Mouse (Mus musculus) midbrain, embryonic 16.5 days (tissue): ENCODE results near the gene Fam214a. TPM values are rescaled to one million over a fixed set of nuclear protein-coding genes. Genes with fewer than 3 reads are reported as not detected.

ENCODE experiments used
- ATAC-seq: fragments of 200-750 bp; cut with Nextera tagmentation; 2 replicates; pipeline ENCODE4 v1.8.0; 2017; ENCODE audit warnings: moderate TSS enrichment
- H3K27ac ChIP-seq: fragments of 300-500 bp; sonication (generic); 2 replicates; pipeline ENCODE4 v1.5.1; 2014; ENCODE audit warnings: mild to moderate bottlenecking, low read length, mixed read lengths
- H3K27me3 ChIP-seq: fragments of 300-500 bp; sonication (generic); 2 replicates; pipeline ENCODE4 v1.6.1; 2014; ENCODE audit warnings: low read depth, low read length, mixed read lengths; ENCODE audit not compliant: control insufficient read depth, insufficient read depth
- H3K36me3 ChIP-seq: fragments of 300-500 bp; sonication (generic); 2 replicates; pipeline ENCODE4 v1.6.1; 2014; ENCODE audit warnings: mild to moderate bottlenecking, low read length, moderate library complexity, mixed read lengths; ENCODE audit not compliant: control insufficient read depth, insufficient read depth
- H3K4me1 ChIP-seq: fragments of 300-500 bp; sonication (generic); 2 replicates; pipeline ENCODE4 v1.6.1; 2014; ENCODE audit warnings: mild to moderate bottlenecking, low read length, mixed read lengths; ENCODE audit not compliant: control insufficient read depth, insufficient read depth
- H3K4me2 ChIP-seq: fragments of 300-500 bp; sonication (generic); 2 replicates; pipeline ENCODE4 v1.6.1; 2014; ENCODE audit warnings: mild to moderate bottlenecking, low read length, mixed read lengths
- H3K4me3 ChIP-seq: fragments of 300-500 bp; sonication (generic); 2 replicates; pipeline ENCODE4 v1.5.1; 2014; ENCODE audit warnings: low read depth, mild to moderate bottlenecking, low read length, moderate library complexity, mixed read lengths
- H3K9ac ChIP-seq: fragments of 300-500 bp; sonication (generic); 2 replicates; pipeline ENCODE4 v1.6.1; 2014; ENCODE audit warnings: low read depth, low read length, mixed read lengths
- H3K9me3 ChIP-seq: fragments of 300-500 bp; sonication (generic); replicated peaks from 2 replicates; pipeline ENCODE4 v1.6.1; 2014; ENCODE audit warnings: mild to moderate bottlenecking, low read length, mixed read lengths; ENCODE audit not compliant: control insufficient read depth, poor library complexity, severe bottlenecking
- WGBS: fragments of 180-500 bp; shearing (Covaris S2); extraction: QIAGEN DNeasy Blood & Tissue Kit; methylation state at CpG from one replicate; pipeline ENCODE4 v1.1.7; 2014; 5-methylcytosine and 5-hydroxymethylcytosine counted together
- polyA plus RNA-seq: library from polyadenylated mRNA; unstranded; fragments of >200 nt; fragmentation: Nextera tagmentation; extraction: Ambion mirVana; gene quantifications from 2 replicates; pipeline ENCODE4 v1.2.1, GENCODE M21; 2015

Fam214a gene
- polyA plus RNA-seq, 1 experiment from 2014 or later: 22.7 TPM

DNA sequence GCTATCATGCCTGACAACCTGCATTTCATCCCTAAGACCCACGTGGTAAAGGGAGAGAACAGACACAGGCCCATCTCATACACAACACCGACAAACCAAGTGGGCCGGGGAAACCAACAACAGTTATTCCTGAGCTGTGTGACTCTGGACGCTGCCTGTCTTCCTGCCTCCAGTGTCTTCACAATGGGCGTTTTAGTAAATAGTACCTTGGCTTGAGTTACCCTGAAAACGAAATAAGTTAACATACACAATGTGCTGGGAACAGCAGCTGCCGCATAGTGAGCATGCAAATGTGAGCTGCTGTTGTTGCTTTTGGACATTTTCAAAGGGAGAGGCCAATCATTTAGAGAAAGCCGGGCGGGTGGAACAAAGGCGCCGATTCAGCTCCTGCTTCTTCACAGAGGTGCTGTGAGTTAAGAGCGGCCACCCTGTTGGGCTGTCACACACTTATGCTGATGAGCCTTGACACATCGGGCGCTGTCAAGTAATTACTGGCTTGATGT is 8.4 kb downstream of the Fam214a start:
- WGBS: 4% methylated on average over 14 of the region's 14 CpGs
- peak overlapping the region; percentile 35 for H3K4me2 ChIP-seq
- H3K4me3 ChIP-seq: no peak overlapping the region
- H3K27ac ChIP-seq: peak overlapping the region; percentile 58
- no peaks in the 10 kb centered on the region for H3K9me3 ChIP-seq
- H3K36me3 ChIP-seq: peaks cover 8% of the 10 kb centered on the region; the same call in 1 of the 2 replicates
- peak overlapping the region; percentile 57; the same call in 1 of the 2 replicates for H3K9ac ChIP-seq
- H3K27me3 ChIP-seq: no peaks in the 10 kb centered on the region
- peak; percentile 73 for ATAC-seq
- H3K4me1 ChIP-seq: peaks cover 12% of the 10 kb centered on the region

GRCm38 (mm10) chr9:74963953-74964352 is 11.3 kb downstream of the Fam214a start:
- Histone ChIP-seq H3K36me3 (0 out of 2 replicates have a peak, but pooled peaks cover 5% of the 10 kb centered on the region), H3K4me1 (peaks cover 12% of the 10 kb centered on the region), H3K4me3 (no peak overlapping the region), H3K4me2 (no peak overlapping the region), H3K9ac (no peak overlapping the region), H3K27ac (no peak overlapping the region), H3K9me3 (no peaks in the 10 kb centered on the region), H3K27me3 (no peaks in the 10 kb centered on the region)
- ATAC-seq: no peak
- 84% methylated on average over 2 of the region's 2 CpGs for WGBS

- Histone ChIP-seq H3K27ac (no peak overlapping the region), H3K9ac (no peak overlapping the region), H3K4me1 (peaks cover 12% of the 10 kb centered on the region), H3K9me3 (no peaks in the 10 kb centered on the region), H3K4me2 (no peak overlapping the region), H3K4me3 (no peak overlapping the region), H3K27me3 (no peaks in the 10 kb centered on the region), H3K36me3 (0 out of 2 replicates have a peak, but pooled peaks cover 5% of the 10 kb centered on the region)
- 92% methylated on average over 10 of the region's 10 CpGs for WGBS
- ATAC-seq: no peak
Measured at GRCm38 (mm10) chr9:74964866-74965384, 12.2 kb downstream of the Fam214a start.

- Histone ChIP-seq H3K27me3 (no peaks in the 10 kb centered on the region), H3K36me3 (0 out of 2 replicates have a peak, but pooled peaks cover 5% of the 10 kb centered on the region), H3K9ac (no peak overlapping the region), H3K9me3 (no peaks in the 10 kb centered on the region), H3K27ac (no peak overlapping the region), H3K4me3 (no peak overlapping the region), H3K4me2 (no peak overlapping the region), H3K4me1 (peaks cover 3% of the 10 kb centered on the region)
- WGBS: 84% methylated on average over 4 of the region's 4 CpGs
- ATAC-seq: no peak
Measured at GRCm38 (mm10) chr9:74966200-74966599, 13.5 kb downstream of the Fam214a start.

DNA sequence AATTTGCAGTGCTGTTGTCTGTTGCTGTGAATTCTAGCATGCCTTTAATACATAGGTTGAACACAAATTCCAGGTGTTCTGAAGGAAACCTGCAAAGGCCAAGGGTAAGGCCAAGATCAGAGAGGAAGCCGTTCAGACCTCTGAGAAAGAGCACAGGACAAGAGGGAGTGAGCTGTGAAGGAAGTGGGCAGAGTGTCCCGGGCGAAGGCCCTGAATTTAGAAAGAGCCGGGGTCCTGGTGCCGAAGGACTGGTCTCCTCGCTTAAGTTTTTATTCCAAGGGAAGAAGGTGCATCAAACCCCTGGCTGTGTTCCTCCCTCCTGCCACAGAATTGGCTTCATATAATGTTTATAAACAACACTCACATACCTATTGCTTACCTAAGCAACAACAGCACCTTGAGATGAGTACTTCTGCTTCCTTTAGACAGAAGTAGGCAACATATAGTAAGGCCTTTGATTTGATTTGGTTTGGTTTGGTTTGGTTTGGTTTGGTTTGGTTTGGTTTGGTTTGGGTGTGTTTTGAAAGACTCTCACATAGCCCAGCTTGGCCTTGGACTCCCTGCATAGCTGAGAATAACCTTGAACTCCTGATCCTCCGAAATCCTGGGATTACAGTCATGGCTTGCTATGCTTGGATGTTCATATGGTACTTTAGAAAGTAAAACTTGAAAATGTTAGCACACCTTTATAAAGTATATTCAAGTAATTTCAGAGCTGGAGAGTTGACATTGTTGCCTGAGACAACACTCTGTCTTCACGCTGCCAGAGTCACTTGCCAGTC is 16.2 kb downstream of the Fam214a start:
- peaks cover 3% of the 10 kb centered on the region; the same call in 1 of the 2 replicates for H3K4me1 ChIP-seq
- no peak for ATAC-seq
- 85% methylated on average over 8 of the region's 8 CpGs for WGBS

GRCm38 (mm10) chr9:74970591-74970990 is 17.9 kb downstream of the Fam214a start:
- H3K4me3 ChIP-seq: no peak overlapping the region
- H3K9ac ChIP-seq: no peak overlapping the region
- no peaks in the 10 kb centered on the region for H3K9me3 ChIP-seq
- peaks cover 18% of the 10 kb centered on the region for H3K4me1 ChIP-seq
- no peaks in the 10 kb centered on the region for H3K36me3 ChIP-seq
- ATAC-seq: no peak
- H3K27ac ChIP-seq: no peak overlapping the region
- no peaks in the 10 kb centered on the region for H3K27me3 ChIP-seq
- H3K4me2 ChIP-seq: no peak overlapping the region
- WGBS: 89% methylated on average over 1 of the region's 1 CpGs

More for the DNA sequence above, 16.2 kb downstream of the Fam214a start:
- Histone ChIP-seq H3K4me2 (no peak overlapping the region), H3K36me3 (0 out of 2 replicates have a peak, but pooled peaks cover 2% of the 10 kb centered on the region), H3K27ac (no peak overlapping the region), H3K4me3 (no peak overlapping the region), H3K9me3 (no peaks in the 10 kb centered on the region), H3K27me3 (no peaks in the 10 kb centered on the region), H3K9ac (no peak overlapping the region)

DNA sequence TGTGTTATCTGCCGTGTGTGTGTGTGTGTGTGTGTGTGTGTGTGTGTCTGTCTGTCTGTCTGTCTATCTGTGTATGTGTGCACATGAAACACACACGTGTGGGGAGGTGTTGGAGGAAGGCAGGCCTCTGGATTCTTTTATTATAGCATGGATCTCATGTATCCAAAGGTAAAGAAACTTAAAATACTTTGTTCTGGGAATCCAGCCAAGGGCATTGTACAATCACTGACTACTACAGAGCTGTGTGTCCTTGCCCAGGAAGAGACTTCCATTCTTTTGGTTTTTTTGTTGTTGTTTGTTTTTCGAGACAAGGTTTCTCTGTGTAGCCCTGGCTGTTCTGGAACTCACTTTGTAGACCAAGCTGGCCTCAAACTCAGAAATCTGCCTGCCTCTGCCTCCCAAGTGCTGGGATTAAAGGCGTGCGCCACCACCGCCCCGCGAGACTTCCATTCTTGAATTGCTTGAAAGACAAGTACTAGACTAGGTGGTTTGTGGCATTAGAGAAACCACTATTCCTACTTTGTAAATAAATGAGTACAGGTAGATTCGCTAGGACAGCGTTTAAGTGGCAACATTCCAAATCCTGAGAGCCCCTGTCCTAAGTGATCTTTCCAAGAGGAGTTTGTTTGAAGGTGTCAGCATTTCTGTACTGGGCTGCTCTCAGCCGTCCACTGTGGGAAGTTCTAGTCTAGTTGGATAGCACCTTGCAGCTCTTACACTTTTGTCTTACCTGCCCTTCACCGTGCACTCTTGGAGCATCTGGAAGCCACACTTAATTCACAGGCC is 18.7 kb downstream of the Fam214a start:
- H3K4me1 ChIP-seq: peaks cover 19% of the 10 kb centered on the region
- H3K9ac ChIP-seq: no peak overlapping the region
- H3K9me3 ChIP-seq: no peaks in the 10 kb centered on the region
- H3K36me3 ChIP-seq: no peaks in the 10 kb centered on the region
- no peak overlapping the region for H3K4me3 ChIP-seq
- H3K27ac ChIP-seq: no peak overlapping the region
- ATAC-seq: no peak
- 91% methylated on average over 12 of the region's 12 CpGs for WGBS
- no peak overlapping the region for H3K4me2 ChIP-seq
- H3K27me3 ChIP-seq: no peaks in the 10 kb centered on the region

GRCm38 (mm10) chr9:74972736-74973135 is 20.1 kb downstream of the Fam214a start:
- Histone ChIP-seq H3K4me1 (peaks cover 29% of the 10 kb centered on the region), H3K4me2 (no peak overlapping the region), H3K9ac (no peak overlapping the region), H3K36me3 (no peaks in the 10 kb centered on the region), H3K4me3 (no peak overlapping the region), H3K9me3 (no peaks in the 10 kb centered on the region), H3K27me3 (no peaks in the 10 kb centered on the region), H3K27ac (no peak overlapping the region)
- 91% methylated on average over 5 of the region's 5 CpGs for WGBS
- no peak for ATAC-seq
